Mouse (Mus musculus): ENCODE data around the gene Rfx8. TPM values are rescaled to one million over a fixed set of nuclear protein-coding genes. Genes with fewer than 3 reads are reported as not detected.

Rfx8 gene
- total and polyA plus RNA-seq, 3 experiments: not detected

DNA sequence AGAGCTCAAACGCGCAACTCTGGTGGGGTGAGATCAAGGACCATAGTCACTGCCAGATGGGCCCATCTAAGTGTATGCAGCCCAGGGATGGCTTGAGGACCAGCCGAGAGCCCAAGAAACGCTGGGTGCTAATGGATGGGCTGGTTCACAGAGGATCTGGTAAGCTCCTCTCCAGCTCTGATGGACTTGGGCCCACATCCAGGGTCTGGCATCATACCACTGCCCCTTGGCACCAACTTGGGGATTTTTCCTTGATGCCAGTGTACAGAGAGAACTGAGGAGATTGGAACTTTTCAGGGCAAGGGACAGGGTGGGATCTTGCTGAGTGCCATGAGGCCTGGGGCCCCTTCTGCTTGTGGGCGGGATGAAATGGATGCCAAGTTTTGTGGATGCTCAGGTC is 39.2 kb downstream of the Rfx8 start:
- H3K4me1 ChIP-seq (ENCODE audit: control insufficient read depth in 1 of 2, insufficient read depth in 2 of 2, low read length in 2 of 2): no peaks in the 10 kb centered on the region
- H3K9ac ChIP-seq (ENCODE audit: control insufficient read depth, low read depth, low read length, poor library complexity, severe bottlenecking): no peak overlapping the region
- H3K79me2 ChIP-seq (ENCODE audit: control insufficient read depth, insufficient read depth, low read length, poor library complexity): no peaks in the 10 kb centered on the region
- no peaks in the 10 kb centered on the region for H3K9me3 ChIP-seq (replicated peaks; ENCODE audit: insufficient read depth, low read length)
- no peak for TF ChIP-seq CHD1 (IDR thresholded peaks at IDR 0.05; ENCODE audit: low read depth, low read length)
- TF ChIP-seq EP300 (IDR thresholded peaks at IDR 0.05; ENCODE audit: low read depth in 1 of 2, low read length in 2 of 2): no peak
- no peaks in the 10 kb centered on the region for H3K36me3 ChIP-seq (ENCODE audit: control insufficient read depth in 1 of 2, insufficient read depth in 2 of 2, low read length in 2 of 2)
- H3K4me3 ChIP-seq (ENCODE audit: control insufficient read depth in 1 of 2, insufficient read depth in 1 of 2, low read depth in 2 of 2, low read length in 2 of 2): no peak overlapping the region
- no peaks in the 10 kb centered on the region for H3K27me3 ChIP-seq (ENCODE audit: control insufficient read depth in 1 of 2, insufficient read depth in 2 of 2, low read length in 2 of 2)
- no peak overlapping the region for H3K27ac ChIP-seq (ENCODE audit: control insufficient read depth, low read depth, low read length)
- no peak for DNase-seq (ENCODE audit: low read depth, low spot score)

DNA sequence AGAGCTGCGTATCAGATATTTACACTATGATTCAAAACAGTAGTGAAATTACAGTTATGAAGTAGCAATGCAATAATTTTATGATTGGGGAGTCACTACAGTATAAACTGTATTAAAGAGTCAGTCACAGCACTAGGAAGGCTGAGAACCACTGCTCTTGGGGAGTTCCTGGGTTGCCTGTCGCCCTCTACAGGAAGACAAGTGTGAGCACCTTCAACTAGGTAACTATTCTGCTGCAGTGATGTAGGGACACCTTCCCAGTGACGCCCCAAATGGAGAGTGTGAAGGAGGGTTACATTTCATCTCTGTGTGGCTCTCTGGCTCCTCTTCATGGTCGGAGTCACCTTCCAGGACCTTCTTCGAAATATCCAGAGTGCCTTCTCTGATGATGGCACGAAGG is 40.3 kb downstream of the Rfx8 start:
- Histone ChIP-seq H3K9me3 (replicated peaks; ENCODE audit: insufficient read depth, low read length) (no peaks in the 10 kb centered on the region), H3K4me3 (ENCODE audit: control insufficient read depth in 1 of 2, insufficient read depth in 1 of 2, low read depth in 2 of 2, low read length in 2 of 2) (no peak overlapping the region), H3K4me1 (ENCODE audit: control insufficient read depth in 1 of 2, insufficient read depth in 2 of 2, low read length in 2 of 2) (no peaks in the 10 kb centered on the region), H3K9ac (ENCODE audit: control insufficient read depth, low read depth, low read length, poor library complexity, severe bottlenecking) (no peak overlapping the region), H3K27ac (ENCODE audit: control insufficient read depth, low read depth, low read length) (no peak overlapping the region), H3K36me3 (ENCODE audit: control insufficient read depth in 1 of 2, insufficient read depth in 2 of 2, low read length in 2 of 2) (no peaks in the 10 kb centered on the region), H3K79me2 (ENCODE audit: control insufficient read depth, insufficient read depth, low read length, poor library complexity) (no peaks in the 10 kb centered on the region), H3K27me3 (ENCODE audit: control insufficient read depth in 1 of 2, insufficient read depth in 2 of 2, low read length in 2 of 2) (no peaks in the 10 kb centered on the region)
- peak; percentile 5 for DNase-seq (ENCODE audit: low read depth, low spot score)
- TF ChIP-seq KAT2A (conservative IDR thresholded peaks at IDR 0.05; ENCODE audit: low read depth, low read length) (no peak), RAD21 (IDR thresholded peaks at IDR 0.05; ENCODE audit: low read depth, low read length) (peak; percentile 32), SMC3 (IDR thresholded peaks at IDR 0.05; ENCODE audit: low read depth, low read length) (peak; percentile 29; the same call in 1 of the 2 replicates), TAL1 (IDR thresholded peaks at IDR 0.05; ENCODE audit: low read length) (no peak), CTCF (IDR thresholded peaks at IDR 0.05 in 2 of 3, conservative IDR thresholded peaks at IDR 0.05 in 1 of 3; ENCODE audit: control insufficient read depth in 1 of 3, insufficient read depth in 1 of 3, low read depth in 2 of 3, low read length in 3 of 3, poor library complexity in 1 of 3, severe bottlenecking in 1 of 3) (peak; percentile 33 to 42 (median 37))

DNA sequence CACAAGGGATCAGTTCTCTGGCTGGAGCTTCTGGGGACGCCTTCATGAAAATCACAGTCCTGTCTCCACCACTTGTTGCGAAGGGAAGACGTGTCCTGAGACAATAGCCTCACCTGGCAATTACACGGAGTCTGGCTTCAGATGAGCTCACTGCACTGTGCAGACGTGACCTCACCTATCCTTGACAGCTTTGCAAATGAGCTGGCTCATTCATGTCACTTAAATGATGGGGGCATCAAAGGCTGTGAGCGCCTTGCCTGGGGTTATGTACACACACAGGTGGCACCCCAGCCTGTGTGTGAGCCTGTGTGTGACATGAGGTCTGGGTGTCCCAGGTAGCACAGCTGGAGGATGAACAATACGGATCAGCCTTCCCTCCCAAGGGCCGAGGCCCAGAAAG is 41.9 kb downstream of the Rfx8 start:
- Histone ChIP-seq H3K36me3 (ENCODE audit: control insufficient read depth in 1 of 2, insufficient read depth in 2 of 2, low read length in 2 of 2) (no peaks in the 10 kb centered on the region), H3K4me3 (ENCODE audit: control insufficient read depth in 1 of 2, insufficient read depth in 1 of 2, low read depth in 2 of 2, low read length in 2 of 2) (no peak overlapping the region), H3K4me1 (ENCODE audit: control insufficient read depth in 1 of 2, insufficient read depth in 2 of 2, low read length in 2 of 2) (no peaks in the 10 kb centered on the region), H3K79me2 (ENCODE audit: control insufficient read depth, insufficient read depth, low read length, poor library complexity) (no peaks in the 10 kb centered on the region), H3K9ac (ENCODE audit: control insufficient read depth, low read depth, low read length, poor library complexity, severe bottlenecking) (no peak overlapping the region), H3K27me3 (ENCODE audit: control insufficient read depth in 1 of 2, insufficient read depth in 2 of 2, low read length in 2 of 2) (no peaks in the 10 kb centered on the region), H3K9me3 (replicated peaks; ENCODE audit: insufficient read depth, low read length) (no peaks in the 10 kb centered on the region), H3K27ac (ENCODE audit: control insufficient read depth, low read depth, low read length) (no peak overlapping the region)
- no peak for DNase-seq (ENCODE audit: low read depth, low spot score)
- TF ChIP-seq TBP (IDR thresholded peaks at IDR 0.05; ENCODE audit: low read depth, low read length) (no peak), ELF1 (IDR thresholded peaks at IDR 0.05; ENCODE audit: low read depth, low read length) (no peak), ZMIZ1 (IDR thresholded peaks at IDR 0.05; ENCODE audit: low read depth, low read length) (no peak), JUND (IDR thresholded peaks at IDR 0.05; ENCODE audit: low read depth, low read length) (no peak), CHD2 (IDR thresholded peaks at IDR 0.05; ENCODE audit: low read length) (no peak), MAFK (IDR thresholded peaks at IDR 0.05; ENCODE audit: borderline replicate concordance, low read depth, low read length) (no peak), NELFE (IDR thresholded peaks at IDR 0.05; ENCODE audit: low read depth, low read length) (no peak), USF1 (IDR thresholded peaks at IDR 0.05; ENCODE audit: low read depth, low read length) (no peak), E2F4 (IDR thresholded peaks at IDR 0.05; ENCODE audit: borderline replicate concordance, low read depth, low read length) (no peak), TCF12 (IDR thresholded peaks at IDR 0.05; ENCODE audit: low read depth, low read length) (no peak), HCFC1 (IDR thresholded peaks at IDR 0.05; ENCODE audit: low read depth, low read length) (no peak), MAX (IDR thresholded peaks at IDR 0.05; ENCODE audit: low read length) (no peak), USF2 (IDR thresholded peaks at IDR 0.05; ENCODE audit: borderline replicate concordance in 1 of 2, insufficient read depth in 1 of 2, low read depth in 1 of 2, low read length in 2 of 2) (no peak), MYB (IDR thresholded peaks at IDR 0.05; ENCODE audit: low read depth, low read length) (no peak), ZKSCAN1 (IDR thresholded peaks at IDR 0.05; ENCODE audit: low read depth, low read length) (no peak), BHLHE40 (IDR thresholded peaks at IDR 0.05; ENCODE audit: borderline replicate concordance, low read depth, low read length) (no peak), ETS1 (IDR thresholded peaks at IDR 0.05; ENCODE audit: low read depth, low read length) (no peak), POLR2AphosphoS2 (IDR thresholded peaks at IDR 0.05; ENCODE audit: low read length) (no peak)
